Mouse (Mus musculus) liver, embryonic 11.5 days (tissue): ENCODE data around the gene Mical2. TPM values are rescaled to one million over a fixed set of nuclear protein-coding genes. Genes with fewer than 3 reads are reported as not detected.

Experiments used
- ATAC-seq: fragments of 200-750 bp; cut with Nextera tagmentation; replicated peaks from 2 replicates; pipeline ENCODE4 v1.8.0; 2017; ENCODE audit warnings: moderate number of reproducible peaks, mild to moderate bottlenecking, moderate TSS enrichment, moderate library complexity; ENCODE audit not compliant: low FRiP score
- DNase-seq: peaks from one replicate; pipeline ENCODE4 v3.0.0-alpha.2; 2017; ENCODE audit warnings: low spot score
- H3K27ac ChIP-seq: fragments of 300-500 bp; sonication (generic); 2 replicates; pipeline ENCODE4 v1.5.1; 2014; ENCODE audit warnings: mild to moderate bottlenecking, low read depth, low read length, control low read depth
- H3K27me3 ChIP-seq: fragments of 300-500 bp; sonication (generic); replicated peaks from 2 replicates; pipeline ENCODE4 v1.6.1; 2014; ENCODE audit warnings: low read length, mixed read lengths; ENCODE audit not compliant: control insufficient read depth, insufficient read depth
- H3K36me3 ChIP-seq: fragments of 300-500 bp; sonication (generic); 2 replicates; pipeline ENCODE4 v1.6.1; 2014; ENCODE audit warnings: mild to moderate bottlenecking, low read length, moderate library complexity, mixed read lengths; ENCODE audit not compliant: control insufficient read depth, insufficient read depth
- H3K4me1 ChIP-seq: fragments of 300-500 bp; sonication (generic); replicated peaks from 2 replicates; pipeline ENCODE4 v1.6.1; 2014; ENCODE audit warnings: low read length, mixed read lengths; ENCODE audit not compliant: control insufficient read depth, insufficient read depth
- H3K4me2 ChIP-seq: fragments of 300-500 bp; sonication (generic); 2 replicates; pipeline ENCODE4 v1.6.1; 2014; ENCODE audit warnings: mild to moderate bottlenecking, control low read depth, moderate library complexity
- H3K4me3 ChIP-seq: fragments of 300-500 bp; sonication (generic); 2 replicates; pipeline ENCODE4 v1.5.1; 2014; ENCODE audit warnings: low read depth, low read length, control low read depth
- H3K9ac ChIP-seq: fragments of 300-500 bp; sonication (generic); 2 replicates; pipeline ENCODE4 v1.6.1; 2014; ENCODE audit warnings: low read depth, low read length, control low read depth
- H3K9me3 ChIP-seq: fragments of 300-500 bp; sonication (generic); 2 replicates; pipeline ENCODE4 v1.6.1; 2016; ENCODE audit warnings: low read length, inconsistent platforms, mixed read lengths; ENCODE audit not compliant: control insufficient read depth
- WGBS: fragments of 180-500 bp; shearing (Covaris S2); extraction: QIAGEN DNeasy Blood & Tissue Kit; methylation state at CpG from one replicate; pipeline ENCODE4 v1.1.7; 2014; 5-methylcytosine and 5-hydroxymethylcytosine counted together
- polyA plus RNA-seq: library from polyadenylated mRNA; unstranded; fragments of >200 nt; fragmentation: Nextera tagmentation; extraction: Ambion mirVana; gene quantifications from 2 replicates; pipeline ENCODE4 v1.2.1, GENCODE M21; 2014

The Mical2 gene
- polyA plus RNA-seq, 1 experiment from 2014 or later, result 9.3 TPM

- no peak overlapping the region for H3K4me2 ChIP-seq
- no peak for ATAC-seq
- DNase-seq, result no peak
- H3K27me3 ChIP-seq, result no peaks in the 10 kb centered on the region
- H3K9me3 ChIP-seq, result no peaks in the 10 kb centered on the region
- H3K36me3 ChIP-seq, result no peaks in the 10 kb centered on the region
- H3K27ac ChIP-seq, result no peak overlapping the region
- WGBS, result 60% methylated on average over 3 of the region's 3 CpGs
- no peak overlapping the region for H3K4me3 ChIP-seq
- H3K9ac ChIP-seq, result no peak overlapping the region
- peaks cover 3% of the 10 kb centered on the region; the same call in 1 of the 2 replicates for H3K4me1 ChIP-seq
Observed at GRCm38 (mm10) chr7:112255248-112255866, 29.7 kb downstream of the Mical2 start.

- DNase-seq (no peak), ATAC-seq (no peak)
- Histone ChIP-seq H3K36me3 (no peaks in the 10 kb centered on the region), H3K27ac (no peak overlapping the region), H3K9ac (no peak overlapping the region), H3K4me2 (no peak overlapping the region), H3K4me3 (no peak overlapping the region), H3K27me3 (no peaks in the 10 kb centered on the region), H3K9me3 (no peaks in the 10 kb centered on the region), H3K4me1 (no peaks in the 10 kb centered on the region; the same call in 1 of the 2 replicates)
- WGBS, result 44% methylated on average over 4 of the region's 4 CpGs
Observed at GRCm38 (mm10) chr7:112258338-112258903, 32.8 kb downstream of the Mical2 start.

GRCm38 (mm10) chr7:112259286-112259685 lies 33.6 kb downstream of the Mical2 start:
- Histone ChIP-seq H3K27ac (no peak overlapping the region), H3K4me2 (no peak overlapping the region), H3K36me3 (no peaks in the 10 kb centered on the region), H3K4me3 (no peak overlapping the region), H3K9ac (no peak overlapping the region), H3K4me1 (no peaks in the 10 kb centered on the region; the same call in 1 of the 2 replicates), H3K27me3 (no peaks in the 10 kb centered on the region), H3K9me3 (no peaks in the 10 kb centered on the region)
- WGBS, result 82% methylated on average over 4 of the region's 4 CpGs
- no peak for DNase-seq
- no peak for ATAC-seq

GRCm38 (mm10) chr7:112261121-112261520 lies 35.5 kb downstream of the Mical2 start:
- no peaks in the 10 kb centered on the region for H3K9me3 ChIP-seq
- no peak overlapping the region for H3K27ac ChIP-seq
- no peaks in the 10 kb centered on the region for H3K36me3 ChIP-seq
- ATAC-seq (no peak), DNase-seq (no peak)
- no peak overlapping the region for H3K9ac ChIP-seq
- WGBS, result 84% methylated on average over 5 of the region's 5 CpGs
- no peak overlapping the region for H3K4me2 ChIP-seq
- no peaks in the 10 kb centered on the region for H3K27me3 ChIP-seq
- H3K4me3 ChIP-seq, result no peak overlapping the region
- no peaks in the 10 kb centered on the region; the same call in 1 of the 2 replicates for H3K4me1 ChIP-seq

GRCm38 (mm10) chr7:112267266-112267665 lies 41.6 kb downstream of the Mical2 start:
- no peak for ATAC-seq
- Histone ChIP-seq H3K4me1 (peaks cover 4% of the 10 kb centered on the region; the same call in 1 of the 2 replicates), H3K4me3 (no peak overlapping the region), H3K9ac (no peak overlapping the region), H3K36me3 (no peaks in the 10 kb centered on the region), H3K27me3 (no peaks in the 10 kb centered on the region), H3K4me2 (no peak overlapping the region), H3K27ac (no peak overlapping the region), H3K9me3 (no peaks in the 10 kb centered on the region)
- 63% methylated on average over 5 of the region's 5 CpGs for WGBS
- no peak for DNase-seq

- no peak overlapping the region for H3K4me2 ChIP-seq
- 63% methylated on average over 15 of the region's 15 CpGs for WGBS
Observed at GRCm38 (mm10) chr7:112268761-112269425, 43.2 kb downstream of the Mical2 start.

GRCm38 (mm10) chr7:112270870-112271269 lies 45.2 kb downstream of the Mical2 start:
- no peaks in the 10 kb centered on the region for H3K36me3 ChIP-seq
- 71% methylated on average over 5 of the region's 5 CpGs for WGBS
- H3K4me2 ChIP-seq, result no peak overlapping the region
- no peaks in the 10 kb centered on the region for H3K27me3 ChIP-seq
- H3K27ac ChIP-seq, result no peak overlapping the region
- no peak overlapping the region for H3K4me3 ChIP-seq
- no peak overlapping the region for H3K9ac ChIP-seq
- ATAC-seq (no peak), DNase-seq (no peak)
- peaks cover 4% of the 10 kb centered on the region; the same call in 1 of the 2 replicates for H3K4me1 ChIP-seq
- H3K9me3 ChIP-seq, result no peaks in the 10 kb centered on the region

More at GRCm38 (mm10) chr7:112268761-112269425, 43.2 kb downstream of the Mical2 start:
- Histone ChIP-seq H3K9ac (no peak overlapping the region), H3K4me1 (peaks cover 4% of the 10 kb centered on the region; the same call in 1 of the 2 replicates), H3K36me3 (no peaks in the 10 kb centered on the region), H3K27me3 (no peaks in the 10 kb centered on the region), H3K27ac (no peak overlapping the region), H3K9me3 (no peaks in the 10 kb centered on the region), H3K4me3 (no peak overlapping the region)
- no peak for DNase-seq
- ATAC-seq, result no peak

GRCm38 (mm10) chr7:112271627-112272026 lies 46.0 kb downstream of the Mical2 start:
- Histone ChIP-seq H3K4me3 (no peak overlapping the region), H3K27me3 (no peaks in the 10 kb centered on the region), H3K27ac (no peak overlapping the region), H3K4me1 (peaks cover 5% of the 10 kb centered on the region; the same call in 1 of the 2 replicates), H3K9me3 (no peaks in the 10 kb centered on the region), H3K9ac (no peak overlapping the region), H3K36me3 (no peaks in the 10 kb centered on the region), H3K4me2 (no peak overlapping the region)
- no peak for DNase-seq
- 79% methylated on average over 3 of the region's 3 CpGs for WGBS
- ATAC-seq, result no peak
